ENCODE assay signal across 9 mouse cellular contexts in the genomic region with DNA sequence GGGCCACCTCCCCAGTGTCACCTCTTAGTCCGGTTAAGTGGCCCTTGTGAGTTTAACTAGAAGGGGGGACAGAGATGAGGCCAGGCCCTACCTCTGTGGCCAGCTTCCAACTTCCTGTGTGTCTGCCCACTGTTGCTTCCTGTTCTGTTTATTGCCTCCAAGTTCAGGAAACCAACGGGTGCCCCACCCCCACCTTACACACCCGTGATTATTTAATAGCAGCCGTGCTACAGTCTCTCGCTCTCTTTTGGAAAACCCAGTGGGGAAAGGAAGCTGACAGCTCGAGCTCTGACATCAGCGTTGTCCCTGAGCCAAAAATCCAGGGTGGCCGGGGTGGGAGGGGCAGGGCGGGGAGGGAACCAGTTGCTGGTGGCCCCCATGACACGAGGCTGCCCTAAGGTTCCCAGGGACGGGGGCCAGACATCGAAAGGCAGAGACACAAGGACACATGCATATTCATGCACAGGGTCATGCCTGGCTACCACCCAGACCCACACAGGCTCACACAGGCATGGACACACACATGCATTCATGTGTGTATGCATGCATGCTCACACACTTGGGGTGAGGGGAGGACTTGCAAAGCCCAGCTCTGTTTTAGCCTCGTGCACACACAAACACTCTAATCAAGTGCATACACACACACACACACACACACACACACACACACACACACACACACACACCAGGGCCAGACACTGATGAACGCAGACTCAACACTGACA. TPM values are rescaled to one million over a fixed set of nuclear protein-coding genes. Genes with fewer than 3 reads are reported as not detected.
A peak's percentile ranks its signal among the peaks of the same experiment; 100 is the strongest.
DNase-seq lines count a peak whose midpoint lies in the region; TF ChIP-seq lines count a peak whose summit lies in the region.
"Had no signal": no experiment of that assay in that cellular context is flagged by ENCODE, and none has a peak within 500 bp of the region (broad histone marks: within the 10 kb centered on the region; RNA-seq: fewer than 3 reads in every experiment).

No protein-coding gene starts in this region.

- DNase-seq in cerebellum, postnatal 14 days, result peak; percentile 62 to 80
- no peak for DNase-seq in cerebellum, adult 8-10 months
- peak; percentile 83 for DNase-seq in MEL (ENCODE audit: low read depth, low spot score)
- DNase-seq in heart, adult 9 months (ENCODE audit: low spot score in 2 of 2), result peak; percentile 56 to 64
- peak; percentile 74 for DNase-seq in kidney, postnatal 25 days
- DNase-seq in embryo, embryonic 10.5 days (ENCODE audit: low spot score), result no peak
- no peak for DNase-seq in frontal cortex, postnatal 10 days (ENCODE audit: low spot score in 2 of 2)

- peaks cover 0 to 8% of the 10 kb centered on the region in 2 experiments; a peak in 2 of 4 replicates for H3K36me3 ChIP-seq in MEL (ENCODE audit: control insufficient read depth in 1 of 2, insufficient read depth in 2 of 2, low read length in 2 of 2)
- H3K36me3 ChIP-seq in megakaryocyte, embryonic 14.5 days (replicated peaks; ENCODE audit: low read length), result no peaks in the 10 kb centered on the region

- peak overlapping the region; percentile 55 for H3K9ac ChIP-seq in MEL (ENCODE audit: control insufficient read depth, low read depth, low read length, poor library complexity, severe bottlenecking)

- no peaks in the 10 kb centered on the region for H3K27me3 ChIP-seq in MEL (ENCODE audit: control insufficient read depth in 1 of 2, insufficient read depth in 2 of 2, low read length in 2 of 2)
- peaks cover 87% of the 10 kb centered on the region for H3K27me3 ChIP-seq in megakaryocyte, embryonic 14.5 days (replicated peaks)

- H3K79me2 ChIP-seq in MEL (ENCODE audit: control insufficient read depth, insufficient read depth, low read length, poor library complexity), result no peaks in the 10 kb centered on the region

- no peaks in the 10 kb centered on the region for H3K9me3 ChIP-seq in MEL (replicated peaks; ENCODE audit: insufficient read depth, low read length)
- H3K9me3 ChIP-seq in megakaryocyte, embryonic 14.5 days, result no peaks in the 10 kb centered on the region

- peak; percentile 43 to 57; a peak in 3 of 4 replicates for TF ChIP-seq EP300 in MEL (IDR thresholded peaks at IDR 0.05; ENCODE audit: low read depth in 1 of 2, low read length in 2 of 2)

- peak overlapping the region; percentile 48 to 53 for H3K4me3 ChIP-seq in MEL (ENCODE audit: control insufficient read depth in 1 of 2, insufficient read depth in 1 of 2, low read depth in 2 of 2, low read length in 2 of 2)
- peak overlapping the region; percentile 89 for H3K4me3 ChIP-seq in megakaryocyte, embryonic 14.5 days (replicated peaks)

- no peak; a peak in 1 of 6 replicates for TF ChIP-seq CTCF in MEL (IDR thresholded peaks at IDR 0.05 in 2 of 3, conservative IDR thresholded peaks at IDR 0.05 in 1 of 3; ENCODE audit: control insufficient read depth in 1 of 3, insufficient read depth in 1 of 3, low read depth in 2 of 3, low read length in 3 of 3, poor library complexity in 1 of 3, severe bottlenecking in 1 of 3)

- H3K4me1 ChIP-seq in MEL (ENCODE audit: control insufficient read depth in 1 of 2, insufficient read depth in 2 of 2, low read length in 2 of 2), result peaks cover 6 to 41% of the 10 kb centered on the region in 2 experiments
- H3K4me1 ChIP-seq in megakaryocyte, embryonic 14.5 days, result peaks cover 69% of the 10 kb centered on the region

- TF ChIP-seq POLR2A in MEL (IDR thresholded peaks at IDR 0.05; ENCODE audit: control insufficient read depth in 1 of 2, insufficient read depth in 1 of 2, low read depth in 1 of 2, low read length in 2 of 2, poor library complexity in 1 of 2), result no peak

- H3K27ac ChIP-seq in MEL (ENCODE audit: control insufficient read depth, low read depth, low read length), result peak overlapping the region; percentile 20

- no peak; the same call in 1 of the 2 replicates for TF ChIP-seq RAD21 in MEL (IDR thresholded peaks at IDR 0.05; ENCODE audit: low read depth, low read length)

TF ChIP-seq in MEL, 35 proteins besides CTCF, POLR2A, EP300 and RAD21:
- TF ChIP-seq ZMIZ1 (IDR thresholded peaks at IDR 0.05; ENCODE audit: low read depth, low read length) (peak; percentile 75; the same call in 1 of the 2 replicates), MYC (IDR thresholded peaks at IDR 0.05; ENCODE audit: low read depth, low read length) (no peak; the same call in 1 of the 2 replicates), UBTF (IDR thresholded peaks at IDR 0.05; ENCODE audit: borderline replicate concordance, insufficient read depth, low read depth, low read length) (no peak), SIN3A (IDR thresholded peaks at IDR 0.05; ENCODE audit: low read length) (0 out of 2 replicates have a peak, but pooled peaks have one; percentile 32), E2F4 (IDR thresholded peaks at IDR 0.05; ENCODE audit: borderline replicate concordance, low read depth, low read length) (no peak), KAT2A (conservative IDR thresholded peaks at IDR 0.05; ENCODE audit: low read depth, low read length) (no peak), MAFK (IDR thresholded peaks at IDR 0.05; ENCODE audit: borderline replicate concordance, low read depth, low read length) (no peak), MEF2A (IDR thresholded peaks at IDR 0.05; ENCODE audit: extremely low read depth, insufficient replicate concordance, low read depth, low read length, poor library complexity, severe bottlenecking) (0 out of 2 replicates have a peak, but pooled peaks have one; percentile 44), CHD2 (IDR thresholded peaks at IDR 0.05; ENCODE audit: low read length) (peak; percentile 19; the same call in 1 of the 2 replicates), MAZ (IDR thresholded peaks at IDR 0.05; ENCODE audit: low read depth, low read length) (peak; percentile 57), GABPA (IDR thresholded peaks at IDR 0.05; ENCODE audit: low read depth, low read length) (no peak), ZC3H11A (IDR thresholded peaks at IDR 0.05; ENCODE audit: low read depth, low read length) (no peak), MAX (IDR thresholded peaks at IDR 0.05; ENCODE audit: low read length) (no peak; the same call in none of the 2 replicates), USF1 (IDR thresholded peaks at IDR 0.05; ENCODE audit: low read depth, low read length) (no peak), HCFC1 (IDR thresholded peaks at IDR 0.05; ENCODE audit: low read depth, low read length) (no peak; the same call in 1 of the 2 replicates), MYB (IDR thresholded peaks at IDR 0.05; ENCODE audit: low read depth, low read length) (no peak), ZNF384 (IDR thresholded peaks at IDR 0.05; ENCODE audit: low read depth, low read length) (no peak), MXI1 (IDR thresholded peaks at IDR 0.05; ENCODE audit: low read depth, low read length) (peak; percentile 78), TCF12 (IDR thresholded peaks at IDR 0.05; ENCODE audit: low read depth, low read length) (no peak), ELF1 (IDR thresholded peaks at IDR 0.05; ENCODE audit: low read depth, low read length) (peak; percentile 50), POLR2AphosphoS5 (IDR thresholded peaks at IDR 0.05; ENCODE audit: borderline replicate concordance, low read depth, low read length) (no peak; the same call in 1 of the 2 replicates), NELFE (IDR thresholded peaks at IDR 0.05; ENCODE audit: low read depth, low read length) (peak; percentile 44; the same call in 1 of the 2 replicates), ZKSCAN1 (IDR thresholded peaks at IDR 0.05; ENCODE audit: low read depth, low read length) (no peak), TBP (IDR thresholded peaks at IDR 0.05; ENCODE audit: low read depth, low read length) (no peak), CHD1 (IDR thresholded peaks at IDR 0.05; ENCODE audit: low read depth, low read length) (0 out of 2 replicates have a peak, but pooled peaks have one; percentile 59), ETS1 (IDR thresholded peaks at IDR 0.05; ENCODE audit: low read depth, low read length) (peak; percentile 38; the same call in 1 of the 2 replicates), BHLHE40 (IDR thresholded peaks at IDR 0.05; ENCODE audit: borderline replicate concordance, low read depth, low read length) (0 out of 2 replicates have a peak, but pooled peaks have one; percentile 19), SMC3 (IDR thresholded peaks at IDR 0.05; ENCODE audit: low read depth, low read length) (no peak), JUND (IDR thresholded peaks at IDR 0.05; ENCODE audit: low read depth, low read length) (no peak), USF2 (IDR thresholded peaks at IDR 0.05; ENCODE audit: borderline replicate concordance in 1 of 2, insufficient read depth in 1 of 2, low read depth in 1 of 2, low read length in 2 of 2) (no peak), POLR2AphosphoS2 (IDR thresholded peaks at IDR 0.05; ENCODE audit: low read length) (no peak), GATA1 (IDR thresholded peaks at IDR 0.05; ENCODE audit: low read depth, low read length) (no peak), NRF1 (IDR thresholded peaks at IDR 0.05; ENCODE audit: insufficient read depth, low read depth, low read length, poor library complexity, severe bottlenecking) (no peak), TAL1 (IDR thresholded peaks at IDR 0.05; ENCODE audit: low read length) (no peak), RCOR1 (IDR thresholded peaks at IDR 0.05; ENCODE audit: low read depth, low read length) (no peak)

RNA-seq across cellular contexts. Expression of a gene that starts 3.3 kb away (rescaled TPM):
- 0.10 and 0.27 TPM in 2 replicates for total RNA-seq in MEL (2012; rRNA removed)
- polyA plus RNA-seq in MEL (2012; ENCODE audit: insufficient read depth in 1 of 2, insufficient read length in 2 of 2, low read depth in 1 of 2, low replicate concordance in 2 of 2, missing spikeins in 1 of 2), result under 1 TPM in 1 of 2 experiments, not detected in 1; 0.31 TPM
- polyA plus RNA-seq in megakaryocyte, embryonic 14.5 days (2012; ENCODE audit: insufficient read depth, low replicate concordance), result 0.07 and 0.43 TPM in 2 replicates

RNA-seq across cellular contexts. Expression of a gene that starts 24.4 kb away (rescaled TPM):
- total RNA-seq in MEL (2012; rRNA removed), result 11.2 and 15.4 TPM in 2 replicates
- 10 to 100 TPM in 1 of 2 experiments, not detected in 1; 10.6 TPM for polyA plus RNA-seq in MEL (2012; ENCODE audit: insufficient read depth in 1 of 2, insufficient read length in 2 of 2, low read depth in 1 of 2, low replicate concordance in 2 of 2, missing spikeins in 1 of 2)
- 1.2 and 6.5 TPM in 2 replicates for polyA plus RNA-seq in megakaryocyte, embryonic 14.5 days (2012; ENCODE audit: insufficient read depth, low replicate concordance)
- polyA plus RNA-seq: stomach, embryonic 14.5 days had no signal

RNA-seq across cellular contexts. Expression of a gene that starts 42.6 kb away (rescaled TPM):
- total RNA-seq in MEL (2012; rRNA removed), result 6.6 and 7.1 TPM in 2 replicates
- 10 to 100 TPM in 1 of 2 experiments, not detected in 1; 11.8 TPM for polyA plus RNA-seq in MEL (2012; ENCODE audit: insufficient read depth in 1 of 2, insufficient read length in 2 of 2, low read depth in 1 of 2, low replicate concordance in 2 of 2, missing spikeins in 1 of 2)
- 1.4 TPM in 1 of 2 replicates, not detected in the other for polyA plus RNA-seq in megakaryocyte, embryonic 14.5 days (2012; ENCODE audit: insufficient read depth, low replicate concordance)

Comparison
In these comparisons a context has a peak if more than half of its experiments do, and no peak if none do; other contexts are left out.
1. DNase-seq: peak in cerebellum, postnatal 14 days (2 of 2), MEL (single experiment), heart, adult 9 months (2 of 2) and kidney, postnatal 25 days (2 of 2); none in cerebellum, adult 8-10 months (single experiment), embryo, embryonic 10.5 days (single experiment) and frontal cortex, postnatal 10 days (0 of 2).